Mouse (Mus musculus): ENCODE measurements around the gene Plac9a.

DNA sequence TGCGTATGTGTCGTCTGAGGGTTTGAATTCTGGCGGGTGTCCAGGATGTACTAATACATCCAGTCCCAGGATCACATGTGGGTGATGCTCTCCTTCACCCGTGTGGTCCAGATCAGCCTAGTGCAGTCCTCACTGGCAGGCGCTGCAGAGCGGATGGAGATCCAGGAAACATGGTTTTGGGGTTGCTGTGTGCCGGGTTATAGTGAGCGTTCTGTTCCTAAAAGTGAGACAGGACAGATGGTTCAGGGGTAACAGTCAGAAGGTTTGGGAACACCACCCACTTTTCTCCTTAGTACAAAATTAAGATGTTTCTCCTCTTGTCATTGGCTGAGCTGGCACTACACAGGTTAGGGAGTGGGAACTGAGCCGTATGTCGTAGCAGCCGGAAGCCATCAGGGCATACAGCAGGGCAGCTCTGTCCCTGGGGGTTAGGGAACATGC lies 50.8 kb downstream of the Plac9a start:
- TF ChIP-seq CTCF (IDR thresholded peaks at IDR 0.05) = no peak
- no peak for TF ChIP-seq EP300 (IDR thresholded peaks at IDR 0.05)

Measured in lung, postnatal 0 days (tissue).